Mouse (Mus musculus) G1E (cell line): ENCODE results near the gene Gm44965.

Experiments used
- CTCF ChIP-seq: IDR thresholded peaks from 2 replicates; pipeline ENCODE4 v1.5.1; 2012; ENCODE audit warnings: low read depth, low read length, inconsistent platforms, mixed read lengths
- GATA1 ChIP-seq: IDR thresholded peaks from 2 replicates; pipeline ENCODE4 v1.6.1; 2012; ENCODE audit warnings: borderline replicate concordance, low read length, inconsistent platforms, mixed read lengths
- POLR2AphosphoS5 ChIP-seq: IDR thresholded peaks from 2 replicates; pipeline ENCODE4 v1.6.1; 2012; ENCODE audit warnings: low read depth, low read length, inconsistent platforms; ENCODE audit not compliant: insufficient replicate concordance

DNA sequence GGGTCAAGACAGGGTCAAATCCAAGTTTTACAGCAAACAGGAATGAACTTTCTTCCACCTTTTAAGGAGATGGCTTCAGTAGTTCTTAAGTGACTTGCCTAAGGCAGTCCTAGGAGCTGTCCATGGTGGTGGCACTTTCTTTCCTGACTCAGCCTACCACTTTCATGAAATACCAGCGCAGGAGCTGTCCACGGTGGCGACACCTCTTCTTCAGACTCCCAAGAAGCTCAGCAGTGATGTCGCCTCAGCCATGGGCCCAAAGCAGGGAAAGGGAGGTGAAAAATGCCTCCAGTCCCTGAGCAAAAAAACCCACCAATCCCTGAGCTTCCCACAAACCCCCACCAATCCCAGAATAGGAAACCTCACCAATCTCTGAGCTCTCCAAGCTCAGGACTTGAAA is 40.8 kb upstream of the Gm44965 start:
- TF ChIP-seq CTCF (no peak), POLR2AphosphoS5 (no peak), GATA1 (no peak)
